Mouse (Mus musculus): Measurements from ENCODE around the gene Nadk. TPM values are rescaled to one million over a fixed set of nuclear protein-coding genes. Genes with fewer than 3 reads are reported as not detected.

Nadk gene
- total and polyA plus RNA-seq, 2 experiments from 2014 or later, result 48.2 to 81.6 TPM

DNA sequence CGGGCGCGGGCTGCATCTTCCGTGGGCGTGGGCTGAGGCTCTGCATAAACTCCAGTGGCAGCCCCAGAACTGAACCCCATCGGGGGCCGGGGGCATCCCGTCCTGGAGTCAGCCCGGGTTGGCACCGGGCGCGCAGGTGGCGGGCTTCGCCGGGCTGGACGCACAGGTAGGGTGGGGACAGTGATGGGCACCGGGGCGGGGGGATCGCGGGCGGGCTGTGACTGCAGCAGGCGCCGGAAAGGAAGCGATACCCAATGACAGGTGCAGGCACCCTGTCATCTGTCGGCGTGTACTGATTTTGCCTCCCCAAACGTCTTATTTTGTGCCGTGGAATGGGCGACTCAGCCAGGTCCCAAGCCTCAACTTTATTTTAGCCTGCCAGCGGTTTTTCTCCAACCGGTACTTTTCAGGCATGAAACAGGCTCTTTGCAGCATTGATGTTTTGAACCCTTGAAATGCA lies 39.8 kb downstream of the Nadk start:
- H3K36me3 ChIP-seq (ENCODE audit: insufficient read depth, low read length), result peaks cover 2% of the 10 kb centered on the region; the same call in 1 of the 2 replicates
- WGBS, result under 1% methylated on average over 31 of the region's 31 CpGs
- no peaks in the 10 kb centered on the region for H3K9me3 ChIP-seq (ENCODE audit: low read length)
- H3K27me3 ChIP-seq (ENCODE audit: insufficient read depth, low read length), result no peaks in the 10 kb centered on the region
- H3K4me3 ChIP-seq (ENCODE audit: low read depth, low read length), result peak overlapping the region; percentile 94
- peak; percentile 15; the same call in 1 of the 2 replicates for ATAC-seq (ENCODE audit: low FRiP score)
- peak; percentile 5 for DNase-seq (ENCODE audit: low spot score)
- peak overlapping the region; percentile 100 for H3K27ac ChIP-seq (ENCODE audit: low read depth, low read length)
- peak overlapping the region; percentile 86 for H3K4me2 ChIP-seq (ENCODE audit: low read depth, low read length, poor library complexity, severe bottlenecking)
- TF ChIP-seq CTCF (IDR thresholded peaks at IDR 0.05), result no peak
- 0 out of 2 replicates have a peak, but pooled peaks cover 4% of the 10 kb centered on the region for H3K4me1 ChIP-seq (ENCODE audit: insufficient read depth, low read length)
- peak overlapping the region; percentile 93 for H3K9ac ChIP-seq (replicated peaks; ENCODE audit: low read length, poor library complexity, severe bottlenecking)

- H3K4me2 ChIP-seq (ENCODE audit: low read depth, low read length, poor library complexity, severe bottlenecking), result peak overlapping the region; percentile 86
- no peaks in the 10 kb centered on the region for H3K9me3 ChIP-seq (ENCODE audit: low read length)
- 96% methylated on average over 1 of the region's 1 CpGs for WGBS
- peak overlapping the region; percentile 94 for H3K4me3 ChIP-seq (ENCODE audit: low read depth, low read length)
- DNase-seq (ENCODE audit: low spot score) (no peak), ATAC-seq (ENCODE audit: low FRiP score) (no peak)
- H3K27me3 ChIP-seq (ENCODE audit: insufficient read depth, low read length), result no peaks in the 10 kb centered on the region
- H3K9ac ChIP-seq (replicated peaks; ENCODE audit: low read length, poor library complexity, severe bottlenecking), result no peak overlapping the region
- peaks cover 2% of the 10 kb centered on the region; the same call in 1 of the 2 replicates for H3K36me3 ChIP-seq (ENCODE audit: insufficient read depth, low read length)
- H3K4me1 ChIP-seq (ENCODE audit: insufficient read depth, low read length), result 0 out of 2 replicates have a peak, but pooled peaks cover 4% of the 10 kb centered on the region
- TF ChIP-seq CTCF (IDR thresholded peaks at IDR 0.05), result no peak
- H3K27ac ChIP-seq (ENCODE audit: low read depth, low read length), result no peak overlapping the region
These were observed 40.6 kb downstream of the Nadk start for GRCm38 (mm10) chr4:155602753-155603152.

DNA sequence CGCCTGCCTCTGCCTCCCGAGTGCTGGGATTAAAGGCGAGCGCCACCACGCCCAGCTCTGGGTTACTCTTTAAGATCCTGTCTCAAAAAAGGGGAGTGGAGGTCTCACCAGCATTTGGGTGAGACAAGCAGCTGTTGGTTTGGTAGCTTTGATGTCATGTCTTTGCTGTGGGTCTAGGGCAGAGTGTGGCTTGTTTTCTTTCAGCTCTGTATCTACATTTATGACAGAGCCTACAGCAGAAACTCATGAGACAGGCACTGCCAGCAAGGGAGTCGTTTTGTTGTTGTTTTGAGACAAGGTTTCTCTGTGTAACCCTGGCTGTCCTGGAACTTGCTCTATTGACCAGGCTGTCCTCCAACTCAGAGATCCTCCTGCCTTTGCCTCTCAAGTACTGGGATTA lies 41.6 kb downstream of the Nadk start:
- 97% methylated on average over 6 of the region's 6 CpGs for WGBS
- H3K4me2 ChIP-seq (ENCODE audit: low read depth, low read length, poor library complexity, severe bottlenecking), result no peak overlapping the region
- H3K4me3 ChIP-seq (ENCODE audit: low read depth, low read length), result no peak overlapping the region
- no peak overlapping the region for H3K9ac ChIP-seq (replicated peaks; ENCODE audit: low read length, poor library complexity, severe bottlenecking)
- no peaks in the 10 kb centered on the region for H3K27me3 ChIP-seq (ENCODE audit: insufficient read depth, low read length)
- TF ChIP-seq CTCF (IDR thresholded peaks at IDR 0.05), result no peak
- H3K27ac ChIP-seq (ENCODE audit: low read depth, low read length), result no peak overlapping the region
- H3K4me1 ChIP-seq (ENCODE audit: insufficient read depth, low read length), result 0 out of 2 replicates have a peak, but pooled peaks cover 4% of the 10 kb centered on the region
- peaks cover 2% of the 10 kb centered on the region; the same call in 1 of the 2 replicates for H3K36me3 ChIP-seq (ENCODE audit: insufficient read depth, low read length)
- H3K9me3 ChIP-seq (ENCODE audit: low read length), result no peaks in the 10 kb centered on the region
- DNase-seq (ENCODE audit: low spot score) (no peak), ATAC-seq (ENCODE audit: low FRiP score) (no peak)

DNA sequence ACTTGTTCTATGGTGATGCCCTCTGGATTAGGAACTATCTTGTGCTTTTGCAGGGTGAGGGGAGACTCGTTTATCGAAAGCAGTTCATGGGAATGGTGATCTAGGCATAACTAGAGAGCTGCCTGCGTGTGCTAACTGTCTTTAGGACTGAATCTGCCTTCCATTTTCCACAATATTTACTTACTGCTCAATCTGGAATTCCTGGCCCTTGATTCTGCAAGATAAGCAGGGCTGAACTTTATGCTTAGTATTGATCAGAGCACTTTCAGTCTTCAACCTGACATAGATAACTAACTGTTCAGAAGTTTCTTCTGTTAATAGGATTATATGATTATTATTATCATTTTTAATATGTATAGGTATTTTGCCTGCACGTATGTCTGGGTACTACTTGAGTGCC lies 43.0 kb downstream of the Nadk start:
- H3K4me3 ChIP-seq (ENCODE audit: low read depth, low read length), result no peak overlapping the region
- TF ChIP-seq CTCF (IDR thresholded peaks at IDR 0.05), result no peak
- DNase-seq (ENCODE audit: low spot score) (no peak), ATAC-seq (ENCODE audit: low FRiP score) (no peak)
- WGBS, result 91% methylated on average over 4 of the region's 4 CpGs
- no peak overlapping the region for H3K4me2 ChIP-seq (ENCODE audit: low read depth, low read length, poor library complexity, severe bottlenecking)
- no peaks in the 10 kb centered on the region for H3K9me3 ChIP-seq (ENCODE audit: low read length)
- H3K27me3 ChIP-seq (ENCODE audit: insufficient read depth, low read length), result no peaks in the 10 kb centered on the region
- H3K27ac ChIP-seq (ENCODE audit: low read depth, low read length), result no peak overlapping the region
- H3K9ac ChIP-seq (replicated peaks; ENCODE audit: low read length, poor library complexity, severe bottlenecking), result no peak overlapping the region
- H3K4me1 ChIP-seq (ENCODE audit: insufficient read depth, low read length), result 0 out of 2 replicates have a peak, but pooled peaks cover 4% of the 10 kb centered on the region
- peaks cover 7% of the 10 kb centered on the region for H3K36me3 ChIP-seq (ENCODE audit: insufficient read depth, low read length)

- Histone ChIP-seq H3K4me3 (ENCODE audit: low read depth, low read length) (no peak overlapping the region), H3K4me2 (ENCODE audit: low read depth, low read length, poor library complexity, severe bottlenecking) (no peak overlapping the region), H3K9me3 (ENCODE audit: low read length) (no peaks in the 10 kb centered on the region), H3K36me3 (ENCODE audit: insufficient read depth, low read length) (peaks cover 17% of the 10 kb centered on the region), H3K27me3 (ENCODE audit: insufficient read depth, low read length) (no peaks in the 10 kb centered on the region), H3K4me1 (ENCODE audit: insufficient read depth, low read length) (0 out of 2 replicates have a peak, but pooled peaks cover 4% of the 10 kb centered on the region), H3K9ac (replicated peaks; ENCODE audit: low read length, poor library complexity, severe bottlenecking) (no peak overlapping the region), H3K27ac (ENCODE audit: low read depth, low read length) (no peak overlapping the region)
- TF ChIP-seq CTCF (IDR thresholded peaks at IDR 0.05), result no peak
- WGBS, result 86% methylated on average over 2 of the region's 2 CpGs
- DNase-seq (ENCODE audit: low spot score), result no peak
- ATAC-seq (ENCODE audit: low FRiP score), result no peak
These were observed 44.6 kb downstream of the Nadk start for GRCm38 (mm10) chr4:155606825-155607224.

DNA sequence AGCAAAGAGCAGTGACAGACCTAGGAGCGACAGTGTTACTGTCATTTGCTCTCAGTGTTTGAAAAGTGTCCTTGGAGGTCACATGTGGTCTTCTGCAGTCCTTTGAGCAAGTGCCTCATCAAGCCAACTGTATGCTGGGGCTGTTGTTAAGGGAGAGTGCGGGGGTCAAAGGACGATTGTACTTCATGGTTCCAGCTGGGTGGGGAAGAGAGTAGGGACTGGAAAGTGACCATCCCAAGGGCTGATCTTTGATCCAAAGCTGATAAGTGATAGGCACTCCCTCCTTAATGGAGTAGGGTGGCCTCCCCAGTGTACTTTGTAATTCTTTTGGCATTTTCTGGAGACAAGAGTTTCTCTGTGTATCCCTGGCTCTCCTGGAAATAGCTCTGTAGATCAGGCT lies 49.7 kb downstream of the Nadk start:
- Histone ChIP-seq H3K9ac (replicated peaks; ENCODE audit: low read length, poor library complexity, severe bottlenecking) (no peak overlapping the region), H3K4me2 (ENCODE audit: low read depth, low read length, poor library complexity, severe bottlenecking) (no peak overlapping the region), H3K9me3 (ENCODE audit: low read length) (no peaks in the 10 kb centered on the region), H3K27ac (ENCODE audit: low read depth, low read length) (no peak overlapping the region), H3K4me1 (ENCODE audit: insufficient read depth, low read length) (no peaks in the 10 kb centered on the region), H3K36me3 (ENCODE audit: insufficient read depth, low read length) (peaks cover 53% of the 10 kb centered on the region), H3K4me3 (ENCODE audit: low read depth, low read length) (no peak overlapping the region), H3K27me3 (ENCODE audit: insufficient read depth, low read length) (no peaks in the 10 kb centered on the region)
- DNase-seq (ENCODE audit: low spot score) (no peak), ATAC-seq (ENCODE audit: low FRiP score) (no peak)
- WGBS, result 91% methylated on average over 3 of the region's 3 CpGs
- no peak for TF ChIP-seq CTCF (IDR thresholded peaks at IDR 0.05)
